Mouse (Mus musculus): ENCODE measurements around the gene Meis1. TPM values are rescaled to one million over a fixed set of nuclear protein-coding genes. Genes with fewer than 3 reads are reported as not detected.

Meis1 gene
- total RNA-seq, 2 experiments from 2014 or later: 13.0 to 24.6 TPM

DNA sequence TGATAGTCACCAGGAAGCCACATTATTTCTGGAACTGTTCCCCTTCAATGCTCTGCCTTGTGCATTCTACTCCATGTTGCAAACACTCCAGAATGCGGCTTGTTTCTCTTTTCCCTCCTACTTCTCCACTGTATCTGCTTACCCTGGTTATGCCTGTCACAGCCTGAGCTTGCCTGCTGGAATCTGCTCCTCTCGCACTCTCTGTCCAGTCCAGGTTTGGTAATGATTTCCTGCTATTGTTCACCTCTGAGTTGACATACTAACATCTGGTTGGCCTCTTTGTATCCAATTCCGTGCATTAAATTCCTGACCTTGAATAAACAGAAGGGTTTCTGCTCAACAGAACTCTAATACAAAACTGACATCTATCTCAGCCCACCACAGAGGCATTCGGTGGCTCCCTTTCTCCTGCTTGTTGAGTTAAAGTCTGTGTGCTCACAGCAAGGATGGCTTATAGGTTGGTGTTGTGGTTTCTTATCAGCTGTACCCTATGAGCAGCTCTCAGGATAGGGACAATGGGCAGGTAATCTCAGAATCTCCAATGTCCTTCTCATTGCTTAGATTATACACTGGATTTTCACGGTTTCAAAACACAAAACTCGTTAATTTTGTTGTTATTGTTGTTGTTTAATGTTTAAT is 152.5 kb downstream of the Meis1 start:
- peak; percentile 49 for ATAC-seq (replicated peaks; ENCODE audit: poor library complexity)

GRCm38 (mm10) chr11:18850772-18851171 is 168.0 kb downstream of the Meis1 start:
- ATAC-seq (replicated peaks; ENCODE audit: poor library complexity): no peak

GRCm38 (mm10) chr11:18847650-18848049 is 171.1 kb downstream of the Meis1 start:
- no peak for ATAC-seq (replicated peaks; ENCODE audit: poor library complexity)

- ATAC-seq (replicated peaks; ENCODE audit: poor library complexity): no peak
Observed at GRCm38 (mm10) chr11:18846472-18846871, 172.3 kb downstream of the Meis1 start.

GRCm38 (mm10) chr11:18845900-18846299 is 172.9 kb downstream of the Meis1 start:
- ATAC-seq (replicated peaks; ENCODE audit: poor library complexity): no peak

- no peak for ATAC-seq (replicated peaks; ENCODE audit: poor library complexity)
Observed at GRCm38 (mm10) chr11:18845466-18845865, 173.3 kb downstream of the Meis1 start.

- no peak for ATAC-seq (replicated peaks; ENCODE audit: poor library complexity)
Observed at GRCm38 (mm10) chr11:18830087-18830486, 188.7 kb downstream of the Meis1 start.
